Mouse (Mus musculus) gastrocnemius, postnatal 4 days (tissue): ENCODE results near the gene Gng8. TPM values are rescaled to one million over a fixed set of nuclear protein-coding genes. Genes with fewer than 3 reads are reported as not detected.

Experiments
- DNase-seq, 2 experiments: peaks; one replicate each; pipeline ENCODE4 v3.0.0; 2021 to 2022; ENCODE audit warnings: low spot score in 2 of 2, mixed read lengths in 2 of 2
- total RNA-seq, 2 experiments: library from RNA; stranded (reverse); gene quantifications; 2 replicates each; pipeline ENCODE4 v1.2.3; 2021

The Gng8 gene
- total RNA-seq, 2 experiments from 2014 or later = 2.6 TPM

DNA sequence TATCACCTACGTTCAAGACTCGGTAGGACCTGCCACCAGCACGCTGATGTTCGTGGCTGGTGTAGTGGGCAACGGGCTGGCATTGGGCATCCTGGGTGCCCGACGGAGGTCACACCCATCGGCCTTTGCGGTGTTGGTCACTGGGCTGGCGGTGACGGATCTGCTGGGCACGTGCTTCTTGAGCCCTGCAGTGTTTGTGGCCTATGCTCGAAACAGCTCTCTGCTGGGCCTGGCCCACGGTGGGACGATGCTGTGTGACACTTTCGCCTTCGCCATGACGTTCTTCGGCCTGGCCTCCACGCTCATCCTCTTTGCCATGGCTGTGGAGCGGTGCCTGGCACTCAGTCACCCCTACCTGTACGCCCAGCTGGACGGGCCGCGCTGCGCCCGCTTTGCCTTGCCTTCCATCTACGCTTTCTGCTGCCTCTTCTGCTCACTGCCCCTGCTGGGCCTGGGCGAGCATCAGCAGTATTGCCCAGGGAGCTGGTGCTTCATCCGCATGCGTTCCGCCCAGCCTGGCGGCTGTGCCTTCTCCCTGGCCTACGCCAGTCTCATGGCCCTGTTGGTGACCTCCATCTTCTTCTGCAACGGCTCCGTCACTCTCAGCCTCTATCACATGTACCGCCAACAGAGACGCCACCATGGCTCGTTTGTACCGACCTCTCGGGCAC lies 15.4 kb downstream of the Gng8 start:
- no peak for DNase-seq

DNA sequence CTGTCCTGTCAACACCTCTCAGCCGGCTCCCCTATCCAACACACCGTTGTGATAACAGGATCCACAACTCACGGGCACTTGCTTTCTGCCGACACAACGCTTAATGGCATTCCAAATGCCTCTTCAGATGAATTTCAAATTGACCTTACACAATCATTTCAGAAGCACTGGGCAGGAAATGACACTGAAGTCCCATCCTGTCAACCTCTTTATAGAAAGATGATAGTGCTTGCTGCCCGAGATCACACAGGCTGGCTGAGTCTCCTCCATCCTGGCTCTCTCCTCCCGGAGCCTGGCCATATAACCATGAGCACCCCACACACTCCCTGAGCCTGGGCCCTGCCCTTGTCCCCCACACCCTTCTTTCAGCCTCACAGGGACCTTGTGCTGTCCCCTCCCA lies 16.3 kb downstream of the Gng8 start:
- DNase-seq = no peak

DNA sequence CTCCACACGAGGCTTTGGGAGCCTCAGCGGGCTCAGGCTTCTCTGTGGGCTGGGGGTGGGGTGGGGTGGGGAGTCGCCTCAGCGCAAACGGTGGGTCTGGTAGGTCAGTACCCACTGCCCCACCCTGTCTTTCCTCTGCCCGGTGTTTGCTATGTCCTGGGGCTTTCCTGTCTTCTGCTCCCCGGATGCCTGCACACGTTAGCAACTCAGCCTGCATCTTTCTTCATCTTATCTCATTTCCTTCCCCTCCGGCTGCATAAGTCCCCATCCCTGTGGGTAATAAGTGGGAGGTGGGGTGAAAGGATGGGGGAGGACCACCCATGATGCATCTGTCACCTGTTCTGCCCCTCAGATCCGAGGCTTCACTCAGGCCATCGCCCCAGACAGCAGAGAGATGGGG lies 16.8 kb downstream of the Gng8 start:
- no peak for DNase-seq

DNA sequence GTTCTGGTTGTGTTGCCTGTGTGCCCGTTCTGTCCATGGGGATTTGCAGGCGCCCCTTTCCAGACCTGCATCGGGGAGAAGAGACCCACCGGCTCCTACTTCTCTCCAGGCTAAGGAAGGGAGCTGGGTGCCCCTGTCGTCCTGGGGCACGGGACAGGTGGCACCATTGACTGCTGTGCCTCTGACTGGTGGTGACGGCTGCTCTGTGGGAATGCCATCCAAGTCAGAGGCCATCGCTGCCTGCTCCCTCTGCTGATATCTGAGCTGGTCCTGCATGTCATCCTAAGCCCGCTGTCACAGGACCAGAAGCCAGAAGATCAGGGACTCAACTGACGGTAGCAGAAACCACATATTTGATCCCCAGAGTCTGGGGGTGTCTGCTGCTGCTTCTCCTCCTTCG lies 17.3 kb downstream of the Gng8 start:
- DNase-seq = no peak

DNA sequence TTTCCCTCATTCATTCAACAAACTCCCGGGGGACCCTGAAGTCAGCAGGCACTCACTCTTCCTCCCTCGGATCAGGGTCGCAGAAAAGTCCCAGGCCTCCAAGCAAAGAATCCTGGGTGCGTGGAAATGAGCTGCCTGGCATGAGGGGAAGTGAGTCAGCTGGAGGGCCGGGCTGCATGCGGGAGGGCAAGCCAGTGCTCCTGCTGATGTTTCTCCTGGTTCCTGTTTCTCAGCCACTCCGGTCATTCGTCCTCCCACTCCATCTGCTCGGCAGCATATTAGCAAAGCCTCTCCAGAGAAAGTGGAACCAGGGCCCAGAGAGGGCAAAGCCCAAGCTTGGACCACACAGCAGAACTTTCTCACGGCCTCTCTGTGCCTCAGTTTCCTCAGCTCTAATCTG lies 18.3 kb downstream of the Gng8 start:
- peak in 1 of 2 experiments; percentile 17 for DNase-seq

DNA sequence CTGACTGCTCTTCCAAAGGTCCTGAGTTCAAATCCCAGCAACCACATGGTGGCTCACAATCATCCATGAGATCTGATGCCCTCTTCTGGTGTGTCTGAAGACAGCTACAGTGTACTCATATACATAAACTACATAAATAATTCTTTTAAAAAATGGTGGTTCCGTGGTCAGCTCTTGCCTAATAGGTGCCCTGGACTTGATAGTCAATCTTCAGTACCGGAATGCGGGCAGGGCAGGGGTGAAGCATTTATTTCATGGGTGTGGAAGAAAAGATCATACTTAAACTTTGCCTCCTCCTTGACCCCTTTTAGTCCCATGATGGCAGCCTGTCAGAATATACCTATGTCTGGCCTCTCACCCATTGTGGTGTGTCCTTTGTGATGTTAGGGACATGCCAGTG lies 20.3 kb downstream of the Gng8 start:
- no peak for DNase-seq

DNA sequence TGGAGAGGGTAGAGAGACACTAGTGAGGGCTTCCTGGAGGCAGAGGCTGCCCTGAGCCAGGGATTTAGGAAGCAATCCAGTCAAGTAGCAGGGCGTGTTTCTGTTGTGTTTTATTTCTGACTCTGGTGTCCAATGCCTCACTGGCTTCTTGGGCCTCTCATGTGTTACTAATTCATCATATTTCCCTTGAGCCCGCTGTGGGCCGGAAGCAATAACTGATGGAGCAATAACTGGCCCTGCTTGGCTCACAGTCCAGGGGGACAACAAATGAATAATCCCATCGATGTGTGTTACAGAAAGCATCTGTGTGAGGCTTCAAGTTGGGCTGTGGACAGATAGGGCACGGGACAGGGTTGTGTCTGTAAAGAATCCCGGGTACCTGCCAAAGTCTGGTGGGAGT lies 20.8 kb downstream of the Gng8 start:
- DNase-seq = peak in 1 of 2 experiments; percentile 47

DNA sequence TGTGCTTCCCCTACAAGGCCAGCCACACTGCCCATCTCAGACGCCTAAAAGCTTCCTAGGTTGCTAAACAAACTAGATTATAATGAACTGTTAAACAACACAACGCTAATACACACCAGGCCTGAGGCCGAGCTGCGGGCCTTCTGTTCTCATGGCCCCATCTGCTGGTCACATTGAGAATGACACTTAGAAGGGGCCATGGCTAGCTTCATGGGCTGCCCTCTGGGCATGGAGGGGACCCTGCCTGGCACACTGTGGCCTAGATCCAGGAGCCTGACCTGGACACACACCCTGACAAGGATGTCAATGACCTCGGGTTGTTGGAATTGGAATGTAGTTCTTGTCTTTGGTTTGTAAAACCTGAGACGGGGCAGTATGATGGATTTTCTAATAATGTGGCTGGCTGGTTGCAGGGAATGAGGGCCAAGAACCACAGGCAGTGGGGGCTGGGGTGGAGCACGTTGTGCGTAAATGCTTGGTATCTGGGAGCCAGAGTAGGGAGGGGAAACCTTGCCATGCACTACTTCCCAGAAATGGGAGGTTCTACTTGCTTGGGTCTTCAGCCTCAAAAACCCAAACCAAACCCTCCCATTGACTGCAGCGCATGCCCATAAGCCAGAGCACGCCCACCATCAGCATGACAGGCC lies 22.3 kb downstream of the Gng8 start:
- DNase-seq = peak in 1 of 2 experiments; percentile 72

DNA sequence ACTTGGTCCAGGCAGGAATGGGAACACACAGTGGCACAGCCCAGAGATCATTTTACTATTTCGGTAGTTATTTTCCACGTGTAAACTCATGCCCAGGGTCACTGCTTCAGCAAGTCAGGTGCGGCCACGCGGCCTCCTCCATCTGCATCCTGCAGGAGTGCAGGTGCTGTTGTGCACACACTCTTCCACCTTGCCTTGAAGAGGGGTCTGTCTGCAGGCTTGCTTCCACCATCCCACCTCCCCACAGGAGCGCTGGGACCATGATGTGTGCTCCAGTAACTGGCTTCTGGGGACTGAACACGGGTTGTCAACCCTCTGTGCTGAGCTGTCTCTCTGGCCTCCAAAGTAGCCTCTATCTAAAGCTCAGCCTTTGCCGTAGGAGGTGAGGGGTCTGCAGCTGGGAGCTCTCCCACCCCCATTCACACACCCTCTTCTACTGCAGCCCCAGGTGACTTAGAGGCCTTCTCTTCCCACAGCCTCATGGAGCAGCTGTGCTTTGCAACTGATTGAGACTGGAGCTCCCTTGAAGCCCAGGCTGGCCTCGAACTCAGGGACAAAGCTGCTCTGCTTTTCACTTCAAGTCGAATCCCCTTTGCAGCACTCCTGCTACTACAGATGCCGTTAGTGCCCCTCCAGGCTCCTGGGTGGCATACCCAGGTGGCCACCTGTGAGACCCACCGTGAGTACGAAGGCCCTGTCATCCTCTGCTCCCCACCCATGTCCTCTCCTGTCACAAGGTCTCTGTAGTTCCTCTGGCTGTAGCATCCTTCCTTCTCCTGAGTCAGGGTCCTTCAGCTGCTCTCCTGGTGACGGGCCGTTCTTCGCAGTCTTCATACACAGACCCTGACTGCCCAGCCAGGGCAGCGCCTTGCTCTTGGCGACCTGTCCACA lies 23.1 kb downstream of the Gng8 start:
- no peak for DNase-seq

DNA sequence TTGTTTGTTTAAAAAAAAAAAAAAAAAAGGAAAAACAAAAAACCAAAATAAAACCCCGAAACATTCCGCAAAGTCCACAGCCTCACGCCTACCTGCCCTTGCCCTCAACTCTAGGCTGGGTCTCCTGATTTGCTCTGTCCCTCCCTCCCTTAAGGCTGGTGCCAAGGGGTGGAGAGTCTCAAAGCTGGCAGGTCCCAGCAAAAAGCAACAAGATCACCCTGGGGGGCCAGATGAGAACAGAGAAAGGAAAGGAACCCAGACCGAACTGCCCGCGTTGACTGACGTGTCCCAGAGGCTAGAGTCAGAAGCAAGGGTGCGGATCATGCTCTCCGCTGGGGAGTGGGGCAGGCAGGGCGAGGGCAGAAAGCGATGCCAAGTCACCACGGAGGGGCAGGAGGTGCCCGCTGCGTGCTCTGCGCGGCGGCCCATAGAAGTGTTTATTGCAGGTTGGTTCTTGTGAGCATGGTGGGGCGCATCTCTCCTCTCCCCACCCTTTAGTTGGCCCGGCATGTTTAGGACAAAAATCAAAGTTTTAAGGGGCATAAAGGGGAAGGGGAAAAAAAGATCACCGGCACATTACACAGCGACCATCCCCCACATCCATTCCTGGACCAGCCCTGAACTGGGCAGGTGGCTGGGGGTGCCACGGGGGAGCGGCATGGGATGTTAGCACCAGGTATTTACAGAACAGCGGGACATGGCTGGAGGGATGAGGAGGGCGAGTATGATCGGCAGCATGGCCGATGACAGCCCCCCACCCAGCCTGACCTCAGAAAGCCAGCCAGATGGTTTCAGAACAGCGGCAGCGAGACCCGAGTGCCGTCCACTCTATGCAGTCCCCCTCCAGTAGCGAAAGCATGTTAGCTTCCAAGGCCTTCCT lies 24.1 kb downstream of the Gng8 start:
- DNase-seq = peak; percentile 16

DNA sequence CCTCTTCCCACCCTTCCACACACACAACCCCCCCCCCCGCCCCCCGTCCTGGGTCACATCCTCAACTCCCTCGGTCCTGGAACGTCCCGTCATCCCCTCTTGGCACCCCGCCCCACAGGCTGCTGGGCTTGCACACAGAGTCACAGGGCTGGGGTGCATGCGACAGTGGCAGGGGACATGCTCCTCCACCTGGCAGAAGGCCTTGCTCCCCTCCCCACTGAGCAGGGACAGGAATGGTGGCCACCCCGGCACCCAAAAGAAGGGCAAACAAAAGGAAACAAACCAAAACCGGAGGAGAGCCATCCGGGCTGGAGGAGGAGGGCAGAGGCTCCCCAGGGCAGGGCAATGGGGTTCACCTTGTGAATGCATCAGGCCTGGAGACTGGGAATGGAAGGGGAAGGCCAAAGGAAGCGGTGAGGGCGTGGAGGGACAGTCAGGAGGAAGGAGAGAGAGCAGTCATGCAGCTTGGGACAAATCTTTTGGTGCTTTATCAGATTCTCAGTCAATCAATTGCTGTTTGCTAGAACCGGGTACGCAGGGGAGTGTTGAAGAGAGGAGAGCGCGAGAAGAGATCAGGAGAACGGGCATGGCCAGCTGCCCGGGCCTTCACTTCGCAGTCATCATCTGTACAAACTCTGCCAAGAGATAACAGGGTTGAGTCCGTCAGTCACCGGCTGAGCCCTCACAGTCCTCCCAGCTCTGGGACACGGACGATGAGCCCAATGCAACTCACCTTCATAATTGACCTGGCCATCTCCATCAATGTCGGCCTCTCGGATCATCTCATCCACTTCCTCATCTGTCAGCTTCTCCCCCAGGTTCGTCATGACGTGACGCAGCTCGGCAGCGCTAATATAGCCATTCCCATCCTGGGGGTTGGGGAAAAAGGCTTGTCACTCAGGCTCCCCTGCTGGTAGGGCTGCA lies 25.0 kb downstream of the Gng8 start:
- DNase-seq = peak; percentile 23 to 47

DNA sequence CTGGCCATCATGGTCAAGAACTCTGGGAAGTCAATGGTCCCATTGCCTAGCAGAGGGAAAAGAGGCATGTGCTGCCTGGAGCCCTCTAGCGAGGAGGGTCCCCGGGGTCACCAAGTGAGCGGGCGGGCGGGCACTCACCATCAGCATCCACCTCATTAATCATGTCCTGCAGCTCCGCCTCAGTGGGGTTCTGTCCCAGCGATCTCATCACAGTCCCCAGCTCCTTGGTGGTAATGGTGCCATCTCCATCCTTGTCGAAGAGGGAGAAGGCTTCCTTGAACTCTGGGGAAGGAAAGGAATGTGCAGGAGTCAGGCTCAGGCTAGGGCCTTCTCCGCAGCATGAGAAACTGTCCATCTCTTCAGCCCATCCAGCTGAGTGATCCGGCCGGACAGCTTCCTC lies 25.9 kb downstream of the Gng8 start:
- no peak for DNase-seq

DNA sequence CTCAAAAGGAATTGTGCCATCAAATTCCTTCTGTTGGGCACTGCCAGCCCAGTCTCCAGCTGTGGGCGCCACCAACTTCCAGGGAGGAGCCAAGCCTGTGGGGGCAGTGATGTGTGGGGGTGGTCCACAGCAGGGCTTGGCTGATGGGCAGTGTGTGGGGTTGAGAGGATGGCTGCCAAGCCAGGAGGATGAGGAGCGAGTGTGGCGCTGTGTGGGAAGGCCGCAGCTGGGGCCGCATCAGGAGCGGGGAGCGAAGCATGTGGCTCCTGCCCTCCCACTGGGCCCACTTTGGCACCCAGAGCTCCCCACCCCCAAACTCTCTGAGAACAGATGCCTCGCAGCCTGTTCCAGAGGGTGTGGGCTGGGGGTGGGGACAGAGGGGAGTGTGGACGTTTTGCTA lies 26.4 kb downstream of the Gng8 start:
- peak in 1 of 2 experiments; percentile 30 for DNase-seq

DNA sequence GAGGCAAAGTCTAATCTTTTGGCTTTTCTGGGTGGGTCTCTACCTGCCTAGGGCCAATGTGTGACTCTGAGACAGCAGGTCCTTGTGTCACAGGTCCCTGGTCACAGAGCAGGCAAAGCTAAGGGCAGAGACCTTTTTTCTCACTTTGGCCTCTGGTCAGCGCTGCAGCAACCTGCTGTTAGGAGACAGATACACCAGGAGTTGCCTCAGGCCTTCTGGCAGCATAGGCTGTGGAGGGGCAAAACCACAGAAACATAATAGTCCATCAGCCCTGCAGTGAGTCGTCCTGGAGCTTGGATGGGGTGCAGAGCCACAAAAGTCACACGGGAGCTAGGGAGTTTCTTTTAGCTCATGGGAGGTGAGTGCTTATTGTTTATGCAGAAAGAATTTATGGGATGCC lies 27.1 kb downstream of the Gng8 start:
- DNase-seq = no peak

DNA sequence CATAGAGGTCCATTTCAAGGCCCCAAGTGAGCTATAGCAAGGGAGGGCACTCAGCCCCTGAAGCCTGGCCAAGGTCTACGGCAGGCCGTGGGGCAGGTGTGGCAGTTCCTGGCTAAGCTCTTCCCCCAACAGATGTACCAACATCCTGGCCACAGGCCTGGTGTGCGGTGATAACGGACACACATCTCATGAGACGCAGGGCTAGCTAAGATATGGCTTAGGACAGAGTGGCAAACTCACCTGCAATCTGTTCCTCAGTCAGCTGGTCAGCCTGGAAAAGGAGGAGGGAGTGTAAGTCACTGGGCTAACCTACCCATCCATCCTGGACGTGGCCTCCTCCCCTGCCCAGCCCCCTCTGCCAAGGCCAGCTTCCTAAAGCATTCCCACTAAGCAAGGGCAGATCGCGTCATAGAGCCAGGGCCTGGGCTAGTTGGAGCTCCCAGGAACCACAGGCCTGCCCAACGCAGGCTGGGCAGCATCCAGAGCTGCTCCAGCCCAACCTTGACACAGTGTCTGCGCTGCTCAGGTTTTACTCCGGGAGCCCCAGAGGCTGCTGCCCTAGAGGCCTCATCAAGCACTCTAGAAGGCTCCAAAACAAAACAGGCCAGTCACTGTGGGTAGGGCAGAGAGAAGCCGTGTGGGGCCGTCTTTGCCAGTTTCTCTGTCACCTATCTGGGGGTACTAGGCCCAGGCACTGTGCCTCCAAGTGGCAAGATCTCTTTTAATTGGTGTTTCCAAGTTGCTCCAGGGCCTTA lies 28.0 kb downstream of the Gng8 start:
- DNase-seq = peak in 1 of 2 experiments; percentile 14

DNA sequence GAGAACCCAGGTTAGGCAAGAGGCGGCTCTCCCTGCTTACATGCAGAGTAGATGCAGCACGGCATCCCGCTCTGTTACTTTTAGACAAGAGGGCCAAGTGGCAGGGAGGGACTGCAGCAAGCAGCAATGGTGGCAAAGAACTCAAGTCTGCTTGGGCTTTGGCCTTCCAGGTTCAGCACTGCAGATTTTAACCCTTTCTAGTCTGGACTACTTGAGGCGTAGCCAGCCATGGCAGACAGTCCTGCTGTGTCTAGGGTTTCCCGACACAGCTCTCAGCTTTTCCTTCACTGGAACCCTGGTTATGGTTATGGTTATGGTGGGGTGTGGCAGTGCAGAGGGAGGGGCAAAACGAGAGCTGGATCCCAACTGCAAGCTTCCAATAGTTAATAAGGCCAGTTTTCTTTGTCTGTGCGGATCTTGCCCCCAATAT lies 28.6 kb downstream of the Gng8 start:
- no peak for DNase-seq

DNA sequence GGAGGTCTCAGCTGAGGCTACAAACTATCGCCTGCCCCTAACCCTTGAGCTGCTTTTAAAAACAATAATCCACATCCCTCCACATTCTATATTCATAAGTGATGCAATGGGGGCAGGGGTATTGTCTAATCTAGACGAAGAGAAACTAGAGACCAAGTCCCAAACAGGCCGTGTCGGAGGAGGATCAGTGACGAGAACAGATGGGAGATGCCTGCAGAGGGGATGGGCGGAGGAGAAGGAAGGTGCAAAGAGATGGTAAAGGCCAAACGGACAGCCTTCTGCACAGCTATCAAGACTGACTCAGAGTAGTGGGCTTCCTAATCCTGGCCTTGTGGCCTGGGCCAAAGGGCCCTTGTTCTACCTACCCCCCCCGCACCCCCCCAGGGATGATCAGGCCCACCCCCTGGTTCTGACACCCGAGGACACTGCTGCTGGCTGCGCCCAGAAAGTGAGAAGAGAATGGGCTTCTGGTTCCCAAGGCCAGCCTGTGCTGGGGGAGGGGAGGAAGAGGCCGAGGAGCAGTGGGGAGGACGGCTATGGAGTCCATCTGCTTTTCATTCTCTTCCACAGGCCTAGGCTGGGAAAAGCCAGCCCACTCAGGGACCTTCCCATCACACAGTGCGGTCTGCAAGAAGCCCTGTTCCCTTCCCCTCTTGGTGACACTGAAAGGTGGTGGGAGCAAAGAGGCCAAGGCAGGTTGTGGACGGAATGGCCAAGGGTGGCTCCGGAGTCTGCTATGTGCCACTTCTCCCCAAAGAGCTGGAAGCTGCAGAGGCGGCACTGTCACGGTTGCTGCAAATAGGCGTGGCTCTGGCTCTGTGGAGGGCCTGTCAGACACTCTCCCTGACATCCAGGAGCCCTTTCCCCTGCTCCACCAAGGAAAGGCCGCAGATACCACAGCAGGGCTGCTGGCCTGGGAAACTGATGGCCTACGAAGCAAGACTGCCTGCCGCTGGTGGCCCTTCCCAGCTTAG lies 29.5 kb downstream of the Gng8 start:
- peak in 1 of 2 experiments; percentile 36 for DNase-seq

DNA sequence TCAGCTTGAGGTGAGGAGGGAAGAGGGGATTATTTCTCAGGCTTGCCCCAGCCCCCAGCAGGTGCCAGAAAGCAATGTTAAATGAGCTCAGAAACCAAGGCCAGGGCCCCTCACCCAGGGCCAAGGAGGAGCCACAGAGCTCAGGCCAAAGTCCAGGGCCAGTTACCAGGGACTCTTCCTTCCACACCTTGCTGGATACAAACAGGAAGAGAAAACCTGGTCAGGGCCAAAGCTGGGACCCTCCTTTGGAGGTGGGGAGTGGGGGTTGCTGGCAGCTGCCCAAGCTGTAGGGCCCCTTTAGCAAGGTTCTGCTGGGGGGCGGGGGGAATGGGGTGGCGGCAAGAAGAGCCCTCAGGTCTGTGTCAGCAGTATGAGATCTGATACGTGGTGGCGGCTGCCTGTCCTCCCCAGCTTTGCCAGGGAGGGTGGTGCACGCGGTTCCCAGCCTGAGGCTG lies 30.3 kb downstream of the Gng8 start:
- peak in 1 of 2 experiments; percentile 16 for DNase-seq
